Mouse (Mus musculus): ENCODE measurements around the gene Ldb1. TPM values are rescaled to one million over a fixed set of nuclear protein-coding genes. Genes with fewer than 3 reads are reported as not detected.

Gene Ldb1
- polyA plus RNA-seq, 1 experiment: 65.3 TPM

DNA sequence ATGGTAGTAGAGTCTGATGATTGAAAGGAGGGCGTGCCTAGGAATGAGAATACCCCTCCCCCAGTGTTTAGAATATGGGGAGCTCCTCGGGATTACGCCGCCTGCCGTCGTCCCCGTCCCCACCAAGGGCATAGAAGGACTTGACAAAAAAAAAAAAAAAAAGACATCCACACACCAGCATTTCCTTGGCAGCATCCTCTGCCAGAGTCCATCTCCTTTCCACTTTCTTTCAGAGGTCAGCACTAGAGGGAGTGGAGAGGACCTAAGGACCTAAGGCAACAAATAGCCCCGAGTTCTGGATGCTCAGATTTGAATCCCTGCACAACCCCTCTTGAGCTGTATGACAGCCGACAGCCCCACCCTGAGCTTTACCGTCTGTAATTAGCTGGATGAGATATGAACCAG lies 1.6 kb upstream of the Ldb1 start:
- WGBS: 10% methylated on average over 10 of the region's 10 CpGs
- DNase-seq (ENCODE audit: low read depth, low spot score): no peak

DNA sequence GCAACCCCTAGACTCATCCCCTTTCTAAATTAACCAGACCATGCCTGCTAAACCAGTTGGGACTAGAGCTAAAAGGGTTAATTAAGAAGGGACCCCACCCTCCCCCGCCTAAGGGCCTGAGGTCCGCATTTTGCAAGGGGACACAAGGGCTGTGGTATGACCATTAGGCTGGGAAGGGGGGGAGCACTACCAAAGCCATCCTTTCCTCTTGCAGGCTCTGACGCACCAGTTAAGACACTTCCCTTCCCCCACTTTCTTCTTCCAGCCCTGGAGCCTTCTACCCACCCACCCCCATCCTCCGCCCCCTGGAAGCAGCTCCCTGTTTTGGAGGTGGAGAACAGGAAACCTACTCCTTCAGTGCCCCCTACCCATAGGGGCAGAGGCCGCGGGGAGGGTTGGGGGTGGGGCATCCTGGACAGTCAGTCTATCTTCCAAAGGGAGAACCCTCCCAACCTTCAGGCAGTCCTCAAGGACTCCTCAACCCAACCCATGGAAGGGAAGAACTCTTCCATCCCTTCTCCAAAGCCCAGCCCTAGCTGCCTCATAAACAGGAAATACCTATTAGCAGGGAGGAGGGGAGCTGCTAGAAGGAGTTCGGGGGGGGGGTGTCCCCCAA lies 790 bp upstream of the Ldb1 start:
- 3% methylated on average over 7 of the region's 7 CpGs for WGBS
- DNase-seq (ENCODE audit: low read depth, low spot score): no peak

DNA sequence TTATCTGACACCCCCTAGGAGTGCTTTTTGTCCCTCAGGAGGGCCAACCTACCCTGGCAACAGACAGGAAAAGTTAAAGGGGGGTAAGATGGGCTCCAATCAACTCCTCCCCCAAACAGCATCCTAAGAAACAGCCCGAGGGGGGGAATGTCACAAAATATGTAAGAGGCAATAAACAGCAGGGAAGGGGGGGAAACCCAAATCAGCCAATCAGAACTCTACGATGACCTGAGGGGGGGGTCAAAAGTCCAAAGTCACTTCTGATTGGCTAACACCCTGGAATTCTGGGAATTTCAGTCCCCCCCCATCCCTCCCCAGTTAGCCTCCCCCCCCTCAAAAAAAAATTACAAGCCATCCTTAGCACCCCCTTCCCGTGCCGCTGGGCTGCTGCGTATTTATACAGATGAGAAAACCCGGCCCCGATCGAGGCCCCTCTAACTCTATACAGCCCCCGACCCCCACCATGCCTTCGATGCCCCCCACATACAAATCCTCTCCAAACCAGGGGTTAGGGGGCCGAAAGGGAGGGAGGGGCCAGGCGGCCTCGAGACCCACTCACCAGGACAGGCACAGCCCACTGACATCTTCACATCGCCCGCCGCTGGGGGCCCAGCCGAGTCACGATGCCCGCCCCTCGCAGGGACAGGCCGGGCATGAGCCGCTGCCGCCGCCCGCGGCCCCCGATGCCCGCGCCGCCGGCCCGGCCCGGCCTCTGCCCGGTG lies 582 bp downstream of the Ldb1 start, which contains the start of gene Pprc1:
Pprc1 (plus strand) TSS at position 616 of the 722 bp plus-strand sequence.
- DNase-seq (ENCODE audit: low read depth, low spot score): no peak
- WGBS: under 1% methylated on average over 34 of the region's 34 CpGs

DNA sequence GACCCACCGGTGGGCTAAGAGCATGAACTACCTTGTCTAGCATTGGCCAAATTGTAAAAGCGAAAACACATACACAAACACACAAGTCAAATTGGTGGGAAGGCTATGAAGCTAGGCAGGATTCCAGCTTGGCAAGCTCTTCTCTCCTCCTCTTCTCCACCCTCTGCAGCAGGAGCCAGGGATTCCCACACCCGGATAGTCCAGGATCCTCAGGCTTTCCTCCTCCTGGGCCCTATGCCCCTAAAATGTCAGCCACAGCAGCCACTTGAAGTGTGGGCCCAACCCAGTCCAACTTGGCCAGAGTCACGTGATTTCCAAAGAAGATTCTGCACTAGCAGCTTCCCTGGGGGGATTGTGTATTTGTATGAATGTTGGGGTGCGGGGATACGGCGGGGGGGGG lies 1.6 kb downstream of the Ldb1 start:
- WGBS: 49% methylated on average over 7 of the region's 7 CpGs
- no peak for DNase-seq (ENCODE audit: low read depth, low spot score)

DNA sequence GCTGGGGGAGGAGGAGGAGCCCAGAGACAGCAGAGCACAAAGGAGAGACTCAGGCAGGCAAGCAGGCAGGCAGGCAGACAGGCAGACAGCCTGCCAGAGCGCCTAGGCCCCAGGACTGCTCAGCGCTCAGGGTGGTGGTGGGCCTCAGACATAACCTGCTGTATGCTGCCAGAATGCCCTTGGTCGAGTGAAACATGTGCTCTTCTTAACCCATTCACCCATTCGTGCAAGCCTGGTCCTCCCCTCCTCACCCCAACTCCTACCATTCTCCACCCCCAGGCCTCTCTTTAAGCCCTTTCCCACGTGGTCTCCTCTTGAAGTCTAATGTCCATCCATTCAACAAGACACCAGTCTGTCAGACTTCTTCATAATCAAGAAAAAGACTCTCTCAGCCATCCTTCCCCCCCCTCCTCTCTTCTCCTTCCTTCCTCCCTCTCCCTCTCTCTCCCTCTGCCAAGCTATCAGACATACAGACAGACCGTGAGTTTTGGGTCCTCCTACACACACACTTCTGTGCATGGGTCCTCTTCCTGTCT lies 2.5 kb downstream of the Ldb1 start:
- DNase-seq (ENCODE audit: low read depth, low spot score): no peak
- 22% methylated on average over 6 of the region's 6 CpGs for WGBS

DNA sequence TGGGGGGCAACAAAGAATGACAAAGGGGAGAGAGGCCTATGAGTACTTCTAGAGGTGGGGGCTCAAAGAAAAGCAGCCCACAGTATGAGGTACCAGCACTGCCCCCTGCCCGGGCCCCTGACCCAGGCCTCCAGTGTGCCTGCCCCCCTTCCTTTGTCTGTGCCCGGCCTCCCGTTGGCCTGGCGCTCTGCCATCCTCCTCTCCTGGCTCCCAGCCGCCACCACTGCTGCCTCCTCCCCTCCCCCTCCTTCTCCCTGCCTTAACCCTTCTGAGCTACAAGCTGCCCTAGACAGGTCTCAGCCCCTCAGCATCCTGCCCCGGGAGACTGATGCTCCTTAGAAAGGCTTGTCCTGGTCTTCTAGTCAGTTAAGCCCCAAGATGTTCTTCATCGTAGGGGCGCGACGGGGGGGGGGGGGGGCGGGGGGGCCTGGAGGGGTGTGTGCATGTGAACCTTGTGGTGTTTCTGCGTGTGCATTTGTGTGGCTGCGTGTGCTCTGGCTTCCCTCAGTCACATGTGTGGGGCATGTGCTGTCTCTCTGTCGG lies 3.0 kb downstream of the Ldb1 start:
- 3% methylated on average over 12 of the region's 14 CpGs for WGBS

DNA sequence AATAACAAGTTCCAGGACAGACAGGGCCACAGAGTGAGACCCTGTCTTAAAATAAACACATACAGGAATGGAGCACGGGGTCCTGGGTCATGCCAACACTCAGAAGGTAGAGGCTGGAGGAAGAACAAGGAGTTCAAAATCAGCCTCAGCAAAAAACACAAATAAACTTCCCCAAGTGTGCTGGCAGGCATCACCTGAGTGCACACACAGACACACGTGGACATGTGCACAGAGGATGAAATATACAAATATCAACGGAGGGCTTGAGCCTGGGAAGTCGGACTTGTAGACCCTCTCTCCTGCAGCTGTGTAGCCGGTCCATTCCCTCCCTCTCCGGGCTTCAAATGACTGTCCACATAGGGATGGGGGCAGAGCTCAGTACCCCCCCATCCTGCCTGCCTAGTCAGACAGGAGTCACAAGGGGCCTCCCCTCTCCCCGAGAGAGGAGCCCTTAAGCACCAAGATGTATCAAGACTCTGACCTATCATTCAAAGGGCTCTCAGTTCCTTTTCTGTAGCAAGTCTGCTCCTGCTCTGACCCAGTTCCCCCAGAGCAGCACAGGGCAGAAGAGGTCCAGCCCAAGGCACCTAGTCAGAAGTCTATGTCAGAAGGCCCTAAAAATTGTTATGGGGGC lies 3.6 kb downstream of the Ldb1 start:
- DNase-seq (ENCODE audit: low read depth, low spot score): no peak
- WGBS: 40% methylated on average over 7 of the region's 7 CpGs

More for the DNA sequence above, 3.0 kb downstream of the Ldb1 start:
- DNase-seq (ENCODE audit: low read depth, low spot score): no peak

DNA sequence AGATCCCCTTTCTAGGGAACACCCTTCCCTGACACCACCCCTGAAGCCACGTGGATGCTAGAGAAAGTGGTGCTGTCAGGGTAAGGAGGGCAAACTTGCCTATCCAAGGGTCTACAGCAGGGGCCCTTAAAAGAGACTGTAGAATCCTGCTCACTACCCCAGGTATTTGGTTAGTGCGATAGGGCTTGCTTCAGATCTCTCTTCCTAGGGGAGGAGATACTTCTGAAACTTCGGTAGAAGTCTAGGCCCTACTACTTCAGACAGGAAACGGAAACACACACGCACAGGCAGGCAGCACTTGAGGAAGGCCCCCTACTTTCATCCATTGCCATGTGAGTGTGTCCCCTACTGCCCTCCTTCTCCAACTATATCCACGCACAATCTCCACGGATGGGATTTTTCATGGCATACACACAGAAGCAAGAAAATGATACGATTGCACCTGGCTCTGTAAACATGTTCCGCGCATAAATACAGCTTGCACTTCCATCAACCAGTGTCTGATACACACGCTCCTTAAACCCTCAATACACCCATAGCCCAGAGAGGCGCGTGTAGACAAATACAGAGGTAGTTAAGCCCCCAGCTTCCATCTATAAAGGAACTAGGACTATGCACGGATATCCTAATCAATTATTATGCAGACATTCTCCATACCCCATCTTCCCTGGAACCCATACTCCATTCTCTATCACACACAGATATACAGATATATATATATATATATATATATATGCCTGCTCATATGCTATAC lies 4.7 kb downstream of the Ldb1 start:
- no peak for DNase-seq (ENCODE audit: low read depth, low spot score)

DNA sequence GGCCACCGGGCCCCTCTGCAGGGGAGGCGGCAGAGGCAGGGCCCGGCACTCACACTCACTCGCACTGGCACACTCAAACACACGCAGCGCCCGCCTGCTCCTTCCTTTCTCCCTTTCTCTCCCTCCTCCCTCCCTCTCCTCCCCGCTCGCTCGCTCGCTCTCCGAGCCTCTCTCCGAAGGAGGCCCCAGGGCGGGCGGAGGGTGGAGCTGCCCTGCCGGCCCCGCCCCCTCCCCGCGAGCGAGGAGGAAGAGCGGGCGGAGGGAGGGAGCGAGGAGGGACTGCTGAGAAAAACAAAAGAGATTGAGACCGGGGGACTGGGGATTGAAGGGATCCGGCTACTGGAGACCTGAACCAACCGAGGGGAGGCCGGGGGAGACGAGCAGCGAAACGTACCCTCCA lies 5.5 kb downstream of the Ldb1 start:
- WGBS: 4% methylated on average over 22 of the region's 30 CpGs

More for the DNA sequence above, 4.7 kb downstream of the Ldb1 start:
- 48% methylated on average over 14 of the region's 14 CpGs for WGBS

DNA sequence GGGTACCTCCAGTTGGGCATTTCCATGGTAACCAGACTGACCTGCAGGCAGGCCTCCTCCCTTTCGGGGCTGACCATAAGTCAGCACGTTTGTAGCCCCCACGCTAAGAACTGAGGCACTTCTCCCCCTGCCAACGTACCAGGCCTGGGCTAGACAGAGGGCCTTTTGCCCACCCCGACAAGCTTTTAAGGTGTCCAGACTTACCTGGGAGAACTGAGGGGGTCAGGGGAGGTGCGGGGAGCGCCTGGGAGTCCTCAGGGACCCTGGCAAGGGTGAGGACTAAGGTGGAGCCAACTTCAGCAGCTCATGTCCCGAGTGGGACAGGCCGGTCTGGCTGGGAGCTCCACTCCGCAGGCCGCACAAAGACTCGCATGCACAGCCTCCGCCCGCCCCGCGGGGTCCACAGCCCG lies 6.2 kb downstream of the Ldb1 start:
- no peak for DNase-seq (ENCODE audit: low read depth, low spot score)
- WGBS: under 1% methylated on average over 17 of the region's 17 CpGs

More for the DNA sequence above, 5.5 kb downstream of the Ldb1 start:
- DNase-seq (ENCODE audit: low read depth, low spot score): no peak

DNA sequence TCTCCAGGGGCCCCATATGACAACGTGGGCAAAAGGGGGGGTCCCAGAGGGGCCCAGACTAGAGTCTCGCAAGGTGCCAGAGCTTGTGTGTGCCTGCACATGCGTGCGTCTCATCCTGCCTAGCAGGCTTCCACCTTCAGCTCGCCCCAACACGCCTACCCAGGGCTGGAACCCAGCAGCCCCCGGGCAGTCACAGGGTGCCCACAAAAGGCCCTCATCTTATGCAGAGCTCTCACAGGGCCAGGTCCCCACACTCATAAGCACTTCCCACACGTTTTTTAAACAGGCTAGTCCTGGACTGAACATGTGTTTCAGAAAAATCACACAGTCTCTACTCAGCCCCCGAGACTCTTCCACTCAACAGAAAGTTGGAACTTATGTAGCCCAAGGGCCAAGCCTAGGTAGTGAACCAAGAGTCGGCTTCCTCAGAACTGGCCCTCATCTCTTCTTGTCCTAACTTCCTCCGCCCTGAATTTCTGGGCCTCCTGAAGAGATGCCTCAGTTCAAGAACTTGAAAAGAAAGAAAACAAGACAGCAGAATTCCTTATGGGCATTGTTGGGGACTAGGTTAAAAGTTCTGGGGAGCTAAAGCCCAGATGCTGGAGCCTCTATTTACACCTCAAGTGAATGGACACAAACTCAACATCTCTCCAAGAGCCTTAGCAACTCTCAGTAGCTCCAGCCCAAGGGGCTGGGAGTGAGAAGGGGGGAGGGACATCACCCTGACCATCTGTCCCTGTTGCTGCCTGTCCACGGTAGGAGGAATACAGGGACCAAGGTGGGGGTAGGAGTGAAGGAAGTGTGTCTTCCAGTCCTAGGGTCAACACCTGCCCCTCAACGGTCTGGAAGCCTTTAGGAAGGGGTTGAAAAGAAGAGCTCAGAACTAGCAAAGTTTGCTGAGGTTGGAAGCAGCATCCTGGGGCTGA lies 6.8 kb downstream of the Ldb1 start:
- WGBS: 7% methylated on average over 13 of the region's 13 CpGs
- DNase-seq (ENCODE audit: low read depth, low spot score): no peak

DNA sequence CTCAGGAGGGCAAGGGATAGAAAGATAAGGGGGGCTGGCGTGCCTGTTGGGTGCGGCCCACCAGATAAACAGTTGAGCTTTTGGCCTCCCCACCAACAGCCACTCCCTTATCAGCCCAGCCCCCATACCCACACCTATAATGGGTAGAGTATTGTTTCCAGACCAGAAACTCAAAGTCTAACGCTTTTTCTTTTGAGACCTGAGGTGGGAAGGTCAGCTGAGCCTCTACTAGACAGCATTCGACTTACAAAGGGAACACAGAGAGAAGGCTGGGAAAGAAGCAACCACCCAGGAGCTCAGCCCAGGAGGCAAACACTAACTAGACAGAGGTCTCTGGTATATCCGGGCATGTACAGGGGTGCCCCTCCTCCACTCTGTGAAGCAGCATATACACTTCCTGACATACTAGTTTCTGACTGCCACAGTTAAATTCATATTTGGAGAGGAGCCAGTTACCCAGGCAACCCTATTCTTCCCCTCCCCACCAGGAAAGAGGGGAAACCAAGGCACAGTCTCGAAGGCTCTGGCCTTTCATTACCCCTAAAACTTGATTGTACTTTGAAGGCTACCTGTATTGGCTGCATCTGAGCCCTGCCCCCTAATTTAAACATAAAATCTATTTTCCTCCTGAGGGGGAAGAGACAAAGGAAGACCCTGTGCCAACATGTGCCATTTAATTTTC lies 7.6 kb downstream of the Ldb1 start:
- WGBS: 23% methylated on average over 6 of the region's 6 CpGs
- DNase-seq (ENCODE audit: low read depth, low spot score): no peak

DNA sequence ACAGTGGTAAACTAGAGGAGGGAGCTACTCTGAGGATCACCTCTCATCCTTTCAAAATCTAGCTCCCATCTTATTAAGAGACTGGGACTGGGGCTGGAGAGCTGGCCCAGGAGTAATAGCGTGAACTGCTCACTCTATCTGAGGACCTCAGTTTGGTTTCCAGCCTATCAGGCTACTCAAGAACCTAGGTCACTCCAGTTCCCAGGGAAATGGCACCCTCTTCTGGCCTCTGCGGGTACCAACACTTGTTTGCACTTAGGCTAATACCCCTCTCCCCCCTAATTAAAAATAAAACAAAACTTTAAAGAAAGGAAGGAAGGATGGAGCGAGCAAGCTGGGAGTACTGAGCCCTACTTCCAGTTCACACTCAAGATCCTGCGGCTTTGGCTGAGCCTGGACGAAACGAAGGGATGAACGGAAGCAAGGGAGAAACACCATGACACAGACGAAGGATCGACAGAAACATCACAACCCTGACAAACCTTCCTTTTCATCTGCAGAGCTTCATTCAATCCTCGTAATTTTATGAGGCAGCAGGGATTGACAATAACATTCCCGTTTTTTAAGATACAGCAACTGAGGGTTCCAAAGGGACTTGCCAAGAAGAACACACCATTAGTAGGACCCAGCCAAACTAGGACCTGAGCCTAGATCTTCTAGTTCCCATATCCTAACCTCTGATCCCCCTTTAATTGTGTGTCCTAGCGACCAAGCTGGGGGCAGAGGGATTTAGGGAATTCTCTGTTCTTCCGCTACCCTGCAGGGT lies 8.4 kb downstream of the Ldb1 start:
- WGBS: 79% methylated on average over 13 of the region's 13 CpGs
- DNase-seq (ENCODE audit: low read depth, low spot score): no peak

DNA sequence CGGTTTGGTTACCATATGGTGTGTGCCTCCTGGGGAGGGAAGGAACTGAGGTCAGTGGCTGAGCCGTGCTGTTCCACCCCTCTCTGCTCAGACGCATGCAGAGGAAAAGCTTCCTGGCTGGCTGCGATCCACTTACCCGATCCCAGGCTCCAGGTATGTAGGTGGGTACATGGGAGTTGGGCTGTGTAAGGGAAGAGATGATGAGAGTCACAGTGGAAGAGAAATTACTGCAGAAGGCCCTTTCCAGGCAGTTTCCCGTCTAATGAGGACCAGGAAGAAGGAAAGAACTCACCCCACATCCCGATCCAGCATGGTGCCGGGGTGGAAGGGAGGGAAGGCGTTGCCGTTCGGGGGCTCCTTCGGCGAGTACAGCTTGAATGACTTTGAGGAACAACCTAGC lies 9.0 kb downstream of the Ldb1 start:
- DNase-seq (ENCODE audit: low read depth, low spot score): no peak
- WGBS: 83% methylated on average over 13 of the region's 13 CpGs

DNA sequence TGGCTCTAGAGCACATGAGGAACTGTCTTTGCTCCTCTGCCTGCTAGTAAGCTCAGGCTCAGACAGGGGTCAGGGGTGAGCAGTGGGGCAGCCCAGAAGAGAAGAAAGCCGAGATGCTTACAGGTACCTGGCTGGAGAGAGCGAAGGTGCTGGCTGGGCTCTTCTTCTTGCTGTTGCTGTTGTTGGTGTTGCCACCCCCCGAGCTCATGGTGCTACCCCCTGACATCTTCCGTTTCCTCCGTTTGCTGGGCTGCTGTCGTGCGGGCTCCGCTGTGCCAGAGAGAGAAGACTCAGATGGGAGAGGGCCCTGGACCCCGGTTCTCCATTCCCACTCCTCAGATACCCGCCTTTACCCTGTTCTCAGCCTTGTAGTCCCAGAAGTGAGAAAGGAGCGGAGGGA lies 11.1 kb downstream of the Ldb1 start:
- DNase-seq (ENCODE audit: low read depth, low spot score): no peak
- 96% methylated on average over 11 of the region's 11 CpGs for WGBS

DNA sequence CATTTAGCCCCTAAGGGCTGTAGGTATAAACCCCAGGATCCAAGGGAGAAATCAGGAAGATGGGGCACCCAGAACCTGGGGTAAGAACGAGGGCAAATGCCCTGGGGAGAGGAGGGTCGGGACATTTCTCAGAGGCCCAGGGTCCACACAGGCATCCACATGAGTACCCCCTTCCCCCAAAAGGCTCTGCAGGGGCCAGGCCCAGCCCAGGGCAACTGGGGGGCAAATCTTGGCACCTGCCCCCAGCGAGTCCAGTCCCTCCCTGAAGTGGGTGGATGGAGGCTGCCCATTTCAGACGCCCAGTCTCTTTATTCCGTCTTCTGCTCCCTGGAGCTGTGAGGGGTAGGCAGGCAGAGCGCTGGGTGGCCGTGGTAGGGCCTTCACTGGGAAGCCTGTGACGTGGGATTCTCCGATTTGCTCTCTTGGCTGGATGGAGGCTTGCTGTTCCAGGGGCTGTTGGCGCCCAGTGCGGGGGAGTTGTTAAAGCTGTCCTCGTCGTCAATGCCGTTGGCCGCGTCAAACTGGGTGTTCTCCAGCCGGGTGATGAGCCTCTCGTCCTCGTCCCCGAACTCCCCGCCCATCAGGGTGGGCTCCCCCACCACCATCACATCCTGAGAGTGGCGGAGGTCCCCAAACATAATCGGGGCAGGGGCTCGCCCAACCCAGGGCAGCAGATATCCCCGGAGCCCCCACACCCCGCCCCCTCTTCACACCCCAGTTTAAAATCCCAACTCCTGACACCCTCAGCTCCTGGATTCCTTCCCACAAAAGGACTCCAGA lies 12.1 kb downstream of the Ldb1 start:
- no peak for DNase-seq (ENCODE audit: low read depth, low spot score)
- 91% methylated on average over 26 of the region's 26 CpGs for WGBS

Data from large intestine, adult 2 months (tissue).